Mouse (Mus musculus) heart, postnatal 10 days (tissue): Measurements from ENCODE around the gene Elmo1. TPM values are rescaled to one million over a fixed set of nuclear protein-coding genes. Genes with fewer than 3 reads are reported as not detected.
A peak's percentile ranks its signal among the peaks of the same experiment; 100 is the strongest.

Source experiments
- DNase-seq, 2 experiments: peaks; one replicate each; pipeline ENCODE4 v3.0.0; 2021
- intact Hi-C: fragments of 180-260 bp; cut with DNase I; formaldehyde crosslinking; loops from one replicate; pipeline ENCODE4 v1.15.1; 2025
- total RNA-seq, 2 experiments: library from RNA; stranded (reverse); gene quantifications; 2 replicates each; pipeline ENCODE4 v1.2.3; 2021

The Elmo1 gene
- total RNA-seq, 2 experiments from 2014 or later, result 20.2 to 20.4 TPM

GRCm38 (mm10) chr13:20490860-20491594 is 400.6 kb downstream of the Elmo1 start:
- intact Hi-C loops, result loop anchor here (10.0 kb wide), 1 partner anchor 444 kb away; no protein-coding TSS in a partner anchor
- DNase-seq, result peak in 1 of 2 experiments; percentile 17

- intact Hi-C loops, result loop anchor here (10.0 kb wide), 1 partner anchor 443 kb away; no protein-coding TSS in a partner anchor
- DNase-seq, result no peak
These were observed 401.3 kb downstream of the Elmo1 start for GRCm38 (mm10) chr13:20491666-20492065.

- intact Hi-C loops, result loop anchor here (10.0 kb wide), 1 partner anchor 441 kb away; no protein-coding TSS in a partner anchor
- no peak for DNase-seq
These were observed 403.8 kb downstream of the Elmo1 start for GRCm38 (mm10) chr13:20494047-20494739.

- intact Hi-C loops, result no loop called here
- no peak for DNase-seq
These were observed 411.5 kb downstream of the Elmo1 start for GRCm38 (mm10) chr13:20501923-20502322.

GRCm38 (mm10) chr13:20503371-20503770 is 413.0 kb downstream of the Elmo1 start:
- DNase-seq, result no peak
- intact Hi-C loops, result no loop called here

GRCm38 (mm10) chr13:20507381-20508129 is 417.2 kb downstream of the Elmo1 start:
- intact Hi-C loops, result no loop called here
- DNase-seq, result no peak

- intact Hi-C loops, result no loop called here
These were observed 420.6 kb downstream of the Elmo1 start for GRCm38 (mm10) chr13:20511026-20511425.

GRCm38 (mm10) chr13:20512317-20513240 is 422.2 kb downstream of the Elmo1 start:
- no peak for DNase-seq
- intact Hi-C loops, result no loop called here

More at GRCm38 (mm10) chr13:20511026-20511425, 420.6 kb downstream of the Elmo1 start:
- DNase-seq, result no peak

GRCm38 (mm10) chr13:20514721-20515120 is 424.3 kb downstream of the Elmo1 start:
- no peak for DNase-seq
- intact Hi-C loops, result no loop called here

GRCm38 (mm10) chr13:20516096-20516495 is 425.7 kb downstream of the Elmo1 start:
- intact Hi-C loops, result no loop called here
- DNase-seq, result no peak

GRCm38 (mm10) chr13:20517702-20518101 is 427.3 kb downstream of the Elmo1 start:
- intact Hi-C loops, result no loop called here
- no peak for DNase-seq

- no peak for DNase-seq
- intact Hi-C loops, result no loop called here
These were observed 431.1 kb downstream of the Elmo1 start for GRCm38 (mm10) chr13:20521492-20521891.

- DNase-seq, result no peak
- intact Hi-C loops, result no loop called here
These were observed 433.3 kb downstream of the Elmo1 start for GRCm38 (mm10) chr13:20523671-20524070.

- no peak for DNase-seq
- intact Hi-C loops, result no loop called here
These were observed 435.4 kb downstream of the Elmo1 start for GRCm38 (mm10) chr13:20525844-20526243.

GRCm38 (mm10) chr13:20537053-20537452 is 446.7 kb downstream of the Elmo1 start:
- no peak for DNase-seq
- intact Hi-C loops, result no loop called here

GRCm38 (mm10) chr13:20537487-20537886 is 447.1 kb downstream of the Elmo1 start:
- intact Hi-C loops, result no loop called here
- no peak for DNase-seq

GRCm38 (mm10) chr13:20538216-20539070 is 448.0 kb downstream of the Elmo1 start:
- DNase-seq, result no peak
- intact Hi-C loops, result no loop called here

GRCm38 (mm10) chr13:20539631-20540030 is 449.2 kb downstream of the Elmo1 start:
- intact Hi-C loops, result no loop called here

GRCm38 (mm10) chr13:20546568-20547204 is 456.3 kb downstream of the Elmo1 start:
- intact Hi-C loops, result no loop called here
- DNase-seq, result no peak

More at GRCm38 (mm10) chr13:20539631-20540030, 449.2 kb downstream of the Elmo1 start:
- DNase-seq, result no peak
